Mouse (Mus musculus): ENCODE data around the gene Hs3st4. TPM values are rescaled to one million over a fixed set of nuclear protein-coding genes. Genes with fewer than 3 reads are reported as not detected.

The Hs3st4 gene
- polyA plus RNA-seq, 1 experiment = not detected

DNA sequence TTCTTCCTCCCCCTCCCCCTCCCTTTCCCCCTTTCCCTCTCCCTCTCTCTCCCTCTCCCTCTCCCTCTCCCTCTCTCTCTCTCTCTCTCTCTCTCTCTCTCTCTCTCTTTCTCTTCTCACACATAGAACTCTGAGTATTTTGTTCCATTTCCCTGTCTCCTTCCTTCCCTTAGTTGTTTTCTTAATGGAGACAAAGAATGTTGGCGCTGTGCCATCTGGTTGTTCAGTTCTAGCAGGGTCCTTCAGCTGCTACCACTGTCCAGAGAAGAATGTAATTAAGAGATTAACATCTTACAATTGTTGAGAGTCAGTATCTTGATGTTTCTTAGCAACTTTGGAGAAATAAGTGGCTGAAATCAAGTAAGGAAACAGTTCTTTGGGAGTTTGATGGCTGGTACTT, 202.0 kb downstream of the Hs3st4 start:
- no peak for TF ChIP-seq POLR2A (IDR thresholded peaks at IDR 0.05; ENCODE audit: borderline replicate concordance, low read depth, low read length)
- TF ChIP-seq CTCF (IDR thresholded peaks at IDR 0.05; ENCODE audit: low read depth, low read length) = no peak
- H3K27ac ChIP-seq (ENCODE audit: insufficient read depth, low read depth, low read length) = no peak overlapping the region
- H3K4me3 ChIP-seq (ENCODE audit: insufficient read depth, low read length) = no peak overlapping the region
- H3K4me1 ChIP-seq (ENCODE audit: control insufficient read depth, insufficient read depth, low read length) = no peaks in the 10 kb centered on the region

DNA sequence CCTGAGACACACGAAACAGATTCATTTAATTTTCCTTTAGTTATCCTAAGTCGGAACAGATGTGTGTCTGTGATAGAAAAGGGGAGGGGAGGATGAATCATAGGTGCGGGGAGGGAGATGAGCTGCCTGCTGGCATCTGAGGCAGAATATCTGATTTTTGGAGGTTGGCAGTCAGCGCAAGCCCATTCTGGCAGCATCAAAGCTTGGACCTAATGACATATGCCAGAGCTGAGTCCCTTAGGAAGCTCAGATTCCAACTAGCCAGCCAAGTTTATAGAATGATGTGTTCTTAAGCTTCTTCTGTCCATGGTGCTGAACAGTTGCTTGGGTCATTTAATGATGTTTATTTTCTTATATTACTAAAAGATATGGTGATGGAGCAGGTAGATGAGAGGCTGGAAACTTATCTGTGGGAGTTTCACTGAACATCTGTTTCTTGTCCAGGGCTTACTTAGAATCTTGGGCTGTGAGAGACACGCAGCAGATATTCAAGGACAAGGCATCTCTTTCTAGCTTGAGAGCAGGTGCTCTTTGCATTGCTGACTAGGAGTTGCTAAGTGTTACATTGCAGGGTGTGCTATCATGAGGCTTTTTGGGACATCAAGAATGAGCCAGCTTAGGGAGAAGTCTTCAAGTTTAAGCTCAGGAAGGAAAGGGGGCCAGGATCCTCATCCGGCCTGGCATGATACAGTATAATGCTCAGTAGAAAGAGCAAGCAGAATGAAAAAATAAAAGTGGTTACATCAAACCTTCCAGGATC, 216.3 kb downstream of the Hs3st4 start:
- TF ChIP-seq CTCF (IDR thresholded peaks at IDR 0.05; ENCODE audit: low read depth, low read length) = no peak
- no peak for TF ChIP-seq POLR2A (IDR thresholded peaks at IDR 0.05; ENCODE audit: borderline replicate concordance, low read depth, low read length)
- H3K4me1 ChIP-seq (ENCODE audit: control insufficient read depth, insufficient read depth, low read length) = no peaks in the 10 kb centered on the region

DNA sequence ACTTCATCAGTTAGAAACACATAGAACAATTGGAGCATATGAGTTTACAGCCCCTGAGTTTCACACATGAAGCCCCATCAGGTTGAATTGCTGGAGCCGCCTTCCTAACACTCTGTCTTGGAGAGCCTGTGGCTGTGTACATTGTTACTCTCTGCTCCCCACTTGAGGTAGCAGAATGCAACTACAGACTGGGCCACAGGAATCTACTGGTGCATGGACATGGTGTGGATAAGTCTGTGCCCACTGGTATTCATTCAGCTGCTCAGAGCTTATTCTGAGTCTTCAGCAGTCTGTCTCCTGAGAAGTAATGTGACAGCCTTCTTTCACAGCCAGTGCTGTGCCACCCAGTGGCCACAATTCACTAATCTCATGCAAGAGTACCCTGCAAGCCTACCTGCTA, 234.3 kb downstream of the Hs3st4 start:
- Histone ChIP-seq H3K4me1 (ENCODE audit: control insufficient read depth, insufficient read depth, low read length) (no peaks in the 10 kb centered on the region), H3K4me3 (ENCODE audit: insufficient read depth, low read length) (no peak overlapping the region), H3K27ac (ENCODE audit: insufficient read depth, low read depth, low read length) (no peak overlapping the region)
- TF ChIP-seq CTCF (IDR thresholded peaks at IDR 0.05; ENCODE audit: low read depth, low read length) (no peak), POLR2A (IDR thresholded peaks at IDR 0.05; ENCODE audit: borderline replicate concordance, low read depth, low read length) (no peak)

More for the DNA sequence above, 216.3 kb downstream of the Hs3st4 start:
- Histone ChIP-seq H3K4me3 (ENCODE audit: insufficient read depth, low read length) (no peak overlapping the region), H3K27ac (ENCODE audit: insufficient read depth, low read depth, low read length) (no peak overlapping the region)

DNA sequence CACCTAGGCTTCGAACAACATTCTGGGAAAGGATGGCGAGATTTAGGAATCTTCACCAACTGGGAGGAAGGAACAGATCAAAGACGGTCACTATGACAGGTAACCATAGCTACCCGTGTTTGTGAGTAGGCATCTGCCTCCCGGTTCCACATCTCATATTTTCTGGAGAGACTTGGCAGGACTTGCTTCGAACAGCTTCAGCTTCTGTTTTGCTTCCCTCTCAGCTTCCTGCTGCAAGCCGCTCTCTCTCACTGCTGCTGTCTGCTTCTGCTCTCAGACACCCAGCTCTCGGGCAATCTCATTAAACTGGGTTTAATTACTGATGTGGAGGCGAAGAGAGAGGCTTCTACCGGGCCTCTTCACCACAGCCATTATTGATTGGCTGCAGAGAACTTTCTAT, 237.9 kb downstream of the Hs3st4 start:
- TF ChIP-seq CTCF (IDR thresholded peaks at IDR 0.05; ENCODE audit: low read depth, low read length) (no peak), POLR2A (IDR thresholded peaks at IDR 0.05; ENCODE audit: borderline replicate concordance, low read depth, low read length) (no peak)
- Histone ChIP-seq H3K27ac (ENCODE audit: insufficient read depth, low read depth, low read length) (no peak overlapping the region), H3K4me3 (ENCODE audit: insufficient read depth, low read length) (no peak overlapping the region), H3K4me1 (ENCODE audit: control insufficient read depth, insufficient read depth, low read length) (no peaks in the 10 kb centered on the region)

DNA sequence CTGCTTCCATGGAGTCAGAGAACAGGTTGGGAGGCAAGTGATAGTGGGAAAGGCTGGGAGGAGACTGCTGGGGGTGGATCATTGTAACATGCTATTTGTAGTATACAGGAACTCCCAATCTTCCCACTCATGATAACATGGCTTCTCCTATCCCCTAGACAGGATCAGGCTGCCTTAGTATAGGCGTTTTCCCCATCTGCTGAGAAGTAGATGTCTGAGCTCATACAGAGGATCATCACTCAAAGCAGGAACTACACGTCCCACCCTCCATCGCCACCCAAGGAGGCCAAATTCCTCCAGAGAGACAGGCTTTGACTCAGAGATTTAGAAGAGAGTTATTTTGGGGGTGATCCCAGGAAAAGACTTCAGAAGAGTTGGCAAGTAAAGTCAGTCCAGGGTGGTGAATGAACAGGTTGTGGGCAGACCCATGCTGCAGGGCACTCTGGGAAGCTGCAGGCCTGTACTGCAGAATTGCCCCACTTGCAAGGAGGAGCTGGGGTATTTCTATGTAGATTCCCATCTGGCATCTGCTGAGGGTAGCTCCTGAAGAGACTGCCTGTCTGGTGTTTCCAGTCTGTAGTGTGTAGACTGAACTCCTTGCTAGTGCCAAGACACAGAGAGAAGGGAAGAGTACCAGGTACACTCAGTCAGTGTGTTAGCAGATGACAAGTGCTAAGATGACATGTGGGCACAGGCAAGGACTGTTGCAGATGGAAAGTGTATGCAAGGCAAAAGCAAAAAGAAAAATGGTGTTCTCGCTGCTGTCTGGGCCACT, 255.4 kb downstream of the Hs3st4 start:
- no peaks in the 10 kb centered on the region for H3K4me1 ChIP-seq (ENCODE audit: control insufficient read depth, insufficient read depth, low read length)
- no peak overlapping the region for H3K4me3 ChIP-seq (ENCODE audit: insufficient read depth, low read length)
- no peak overlapping the region for H3K27ac ChIP-seq (ENCODE audit: insufficient read depth, low read depth, low read length)
- TF ChIP-seq POLR2A (IDR thresholded peaks at IDR 0.05; ENCODE audit: borderline replicate concordance, low read depth, low read length) = no peak
- no peak for TF ChIP-seq CTCF (IDR thresholded peaks at IDR 0.05; ENCODE audit: low read depth, low read length)

DNA sequence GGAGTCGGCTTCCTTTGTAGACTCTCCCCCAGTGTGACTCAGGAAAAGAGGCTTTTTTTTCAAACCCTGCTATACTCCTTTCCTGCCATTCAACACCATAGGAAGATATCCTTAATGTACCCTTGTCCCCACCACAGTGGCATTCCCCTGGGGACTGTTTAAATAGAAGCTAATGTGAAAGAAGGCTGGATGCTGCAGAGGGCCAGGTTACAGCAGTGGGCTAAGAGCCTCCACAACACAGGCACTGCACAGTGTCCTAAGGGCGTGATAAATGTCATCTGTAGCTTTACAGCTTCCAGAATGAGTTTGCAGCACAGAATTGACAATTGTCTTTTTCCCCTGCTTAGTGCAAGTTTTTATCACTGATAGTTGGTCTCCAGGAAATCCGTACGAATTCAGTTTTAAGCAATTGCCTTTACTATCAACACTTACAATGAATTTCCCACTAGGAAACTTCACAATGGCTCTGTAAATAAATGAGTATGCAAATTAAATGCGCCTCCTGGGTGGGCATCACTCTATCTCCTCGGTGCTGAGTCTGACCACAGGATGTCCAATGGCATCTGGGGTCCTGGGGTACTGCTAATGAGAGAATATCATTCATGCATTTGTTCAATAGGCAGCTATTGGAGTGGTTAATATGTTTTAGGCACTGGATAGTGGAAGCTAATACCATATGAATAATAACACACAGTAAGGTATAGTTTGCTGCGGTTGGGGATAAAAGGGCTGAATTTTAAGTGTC, 257.4 kb downstream of the Hs3st4 start:
- no peak overlapping the region for H3K27ac ChIP-seq (ENCODE audit: insufficient read depth, low read depth, low read length)
- TF ChIP-seq POLR2A (IDR thresholded peaks at IDR 0.05; ENCODE audit: borderline replicate concordance, low read depth, low read length) (no peak), CTCF (IDR thresholded peaks at IDR 0.05; ENCODE audit: low read depth, low read length) (no peak)
- H3K4me1 ChIP-seq (ENCODE audit: control insufficient read depth, insufficient read depth, low read length) = no peaks in the 10 kb centered on the region
- H3K4me3 ChIP-seq (ENCODE audit: insufficient read depth, low read length) = no peak overlapping the region

DNA sequence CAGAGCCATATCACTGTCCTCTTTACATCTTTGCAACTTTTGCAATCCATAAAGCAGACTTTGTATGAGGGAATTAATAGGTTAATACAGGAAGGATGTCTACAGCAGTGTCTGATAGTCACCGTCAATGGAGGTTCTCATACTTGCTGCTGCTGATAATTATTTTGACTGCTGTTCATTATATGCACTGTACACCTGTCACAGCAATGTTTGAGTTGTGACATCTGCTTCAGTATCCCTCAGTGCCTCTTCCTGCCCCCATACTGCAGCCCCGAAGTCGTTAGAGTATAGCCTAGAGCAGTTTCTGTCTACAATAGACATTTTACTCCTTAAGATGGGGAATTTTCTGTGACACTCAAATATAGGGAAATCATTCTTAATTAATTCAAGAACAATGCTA, 267.2 kb downstream of the Hs3st4 start:
- Histone ChIP-seq H3K4me1 (ENCODE audit: control insufficient read depth, insufficient read depth, low read length) (no peaks in the 10 kb centered on the region), H3K27ac (ENCODE audit: insufficient read depth, low read depth, low read length) (no peak overlapping the region), H3K4me3 (ENCODE audit: insufficient read depth, low read length) (no peak overlapping the region)
- TF ChIP-seq CTCF (IDR thresholded peaks at IDR 0.05; ENCODE audit: low read depth, low read length) (no peak), POLR2A (IDR thresholded peaks at IDR 0.05; ENCODE audit: borderline replicate concordance, low read depth, low read length) (no peak)

DNA sequence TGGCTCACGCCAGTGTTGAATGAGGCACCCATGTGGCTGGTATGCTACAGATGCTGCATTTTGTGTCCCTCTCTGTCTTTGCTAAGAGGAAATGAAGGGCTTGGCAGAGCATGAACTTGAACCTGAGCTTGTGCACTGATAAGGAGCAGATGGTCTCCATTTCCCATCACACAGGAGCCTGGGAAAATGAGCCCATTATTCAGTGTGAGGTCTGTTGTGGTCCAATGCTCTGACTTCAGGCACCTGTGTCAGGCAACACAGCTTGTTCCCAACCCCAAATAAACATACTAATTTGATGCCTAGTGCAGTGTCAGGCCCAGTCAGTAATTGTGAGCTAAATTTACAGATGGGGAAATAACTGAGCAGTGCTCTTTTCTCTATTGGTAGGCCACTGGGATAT, 267.9 kb downstream of the Hs3st4 start:
- Histone ChIP-seq H3K4me3 (ENCODE audit: insufficient read depth, low read length) (no peak overlapping the region), H3K4me1 (ENCODE audit: control insufficient read depth, insufficient read depth, low read length) (no peaks in the 10 kb centered on the region), H3K27ac (ENCODE audit: insufficient read depth, low read depth, low read length) (no peak overlapping the region)
- TF ChIP-seq CTCF (IDR thresholded peaks at IDR 0.05; ENCODE audit: low read depth, low read length) (no peak), POLR2A (IDR thresholded peaks at IDR 0.05; ENCODE audit: borderline replicate concordance, low read depth, low read length) (no peak)

DNA sequence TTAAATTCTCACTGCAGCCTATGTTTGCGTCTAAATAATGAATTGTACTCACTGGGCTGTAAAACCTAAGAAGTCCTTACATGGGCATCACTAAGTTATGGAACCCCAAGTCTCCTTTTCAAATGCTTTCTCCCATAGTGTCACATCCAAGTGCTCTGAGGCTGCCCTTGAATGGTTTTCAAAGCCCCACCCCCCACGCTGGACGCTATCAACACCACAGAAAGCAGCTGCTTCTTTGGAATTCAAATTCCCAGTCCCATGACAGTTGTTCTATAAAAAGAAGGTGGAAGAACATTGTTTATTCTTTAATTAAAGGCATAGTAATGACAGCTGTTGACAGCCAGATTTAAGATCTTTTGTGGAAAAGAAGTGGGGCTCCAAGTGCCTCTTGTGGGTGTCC, 275.8 kb downstream of the Hs3st4 start:
- H3K4me1 ChIP-seq (ENCODE audit: control insufficient read depth, insufficient read depth, low read length) = no peaks in the 10 kb centered on the region

More for the DNA sequence above, 275.8 kb downstream of the Hs3st4 start:
- H3K27ac ChIP-seq (ENCODE audit: insufficient read depth, low read depth, low read length) = no peak overlapping the region
- TF ChIP-seq CTCF (IDR thresholded peaks at IDR 0.05; ENCODE audit: low read depth, low read length) = no peak
- no peak for TF ChIP-seq POLR2A (IDR thresholded peaks at IDR 0.05; ENCODE audit: borderline replicate concordance, low read depth, low read length)
- H3K4me3 ChIP-seq (ENCODE audit: insufficient read depth, low read length) = no peak overlapping the region
